Mouse (Mus musculus) embryo, embryonic 10.5 days (tissue): Measurements from ENCODE around the gene Gm15557.
"Not testable (repeated sequence)": the region's sequence is repeated elsewhere in the genome, so short reads cannot be mapped to it uniquely, and the experiment has no call there.

Experiments
- DNase-seq: peaks from one replicate; pipeline ENCODE4 v3.0.0-alpha.2; 2015; ENCODE audit warnings: low spot score

Gene Gm15557

DNA sequence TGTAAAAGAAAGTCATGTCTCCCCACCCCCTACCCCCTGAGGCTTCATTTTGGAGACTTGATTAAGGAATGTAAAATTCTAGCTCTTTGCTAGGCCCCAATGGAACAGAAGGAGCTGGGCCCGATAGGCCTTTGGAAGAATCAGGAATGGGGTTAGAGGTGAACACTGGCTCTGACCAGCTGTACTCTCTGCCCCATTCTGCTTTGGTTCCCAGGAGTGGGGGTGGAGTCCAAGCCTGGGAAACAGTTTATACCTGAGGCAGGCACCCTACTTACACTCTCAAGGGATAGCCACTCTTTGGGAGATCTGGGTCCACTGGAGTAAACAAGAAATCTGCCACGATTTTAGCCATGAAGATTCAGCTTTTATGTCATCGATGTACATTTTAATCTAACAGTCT lies at the start of gene Gm15557:
TSS of gene Gm15557 (plus strand) at position 48 of the 400 bp plus-strand sequence.
- no peak for DNase-seq

DNA sequence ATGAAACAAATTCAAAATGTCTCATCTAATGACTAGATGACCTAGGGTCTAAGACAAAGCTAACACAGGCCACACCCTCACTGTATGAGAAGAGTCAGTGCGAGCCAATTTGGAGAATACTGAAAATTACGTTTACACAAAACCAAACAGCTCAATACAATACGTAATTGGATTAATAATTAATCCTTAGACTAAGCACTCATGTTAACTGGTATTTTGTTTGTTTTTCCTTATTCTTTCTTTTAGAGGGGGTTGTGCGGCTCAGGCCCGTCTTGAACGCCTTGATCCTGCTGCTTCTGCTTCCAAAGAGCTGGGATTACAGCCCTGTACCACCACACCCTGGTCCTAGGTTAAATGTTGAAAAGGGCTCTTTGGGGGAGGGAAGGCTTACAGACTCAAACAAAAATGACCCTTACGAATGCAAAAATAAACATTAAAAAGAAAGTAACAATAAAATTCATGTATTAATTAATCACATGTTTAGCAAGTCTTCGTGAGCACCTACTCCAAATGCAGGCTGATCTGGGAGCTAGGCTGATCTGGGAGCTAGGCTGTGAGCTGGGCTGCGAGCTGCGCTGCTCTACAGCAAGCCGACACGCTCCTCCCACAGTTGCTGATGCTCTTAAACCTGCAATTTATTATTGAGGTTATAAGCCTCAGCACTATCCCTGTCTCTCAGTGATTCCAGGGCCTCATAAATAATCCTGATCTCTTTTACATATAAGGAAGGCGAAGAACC lies 46.1 kb upstream of the Gm15557 start:
- DNase-seq = no peak

DNA sequence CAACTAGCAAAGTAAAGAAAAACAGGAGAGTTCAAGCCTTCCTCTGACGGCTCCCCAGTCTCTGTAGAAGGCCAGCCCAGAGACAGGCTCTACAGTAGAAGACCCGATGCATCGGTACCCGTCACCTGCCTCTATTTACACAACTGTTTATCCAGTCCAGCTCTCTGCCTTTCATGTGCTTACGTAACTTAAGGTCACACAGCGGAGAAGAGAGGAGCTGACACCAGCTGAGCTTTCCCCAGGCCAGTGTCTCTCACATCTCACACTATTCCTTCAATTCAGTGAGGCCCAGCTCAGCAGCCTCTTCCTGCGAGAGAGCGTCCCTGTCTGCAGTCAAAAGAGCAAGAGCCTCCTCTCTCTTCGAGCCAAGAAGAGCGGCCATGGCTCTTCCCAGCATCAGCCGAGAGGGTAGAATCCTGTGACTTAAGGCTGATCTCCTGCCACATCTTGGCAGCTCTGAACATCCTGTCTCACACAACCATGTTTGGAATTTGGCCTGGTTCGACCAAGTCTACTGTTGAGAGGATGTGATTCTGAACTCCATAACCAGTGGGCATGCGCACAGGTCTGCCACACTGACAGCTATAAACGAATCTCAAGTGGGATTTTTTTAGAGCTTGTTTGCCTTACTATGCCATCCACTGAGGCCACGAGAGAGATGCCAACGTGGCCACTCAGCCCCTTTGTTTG lies 45.3 kb upstream of the Gm15557 start:
- no peak for DNase-seq

DNA sequence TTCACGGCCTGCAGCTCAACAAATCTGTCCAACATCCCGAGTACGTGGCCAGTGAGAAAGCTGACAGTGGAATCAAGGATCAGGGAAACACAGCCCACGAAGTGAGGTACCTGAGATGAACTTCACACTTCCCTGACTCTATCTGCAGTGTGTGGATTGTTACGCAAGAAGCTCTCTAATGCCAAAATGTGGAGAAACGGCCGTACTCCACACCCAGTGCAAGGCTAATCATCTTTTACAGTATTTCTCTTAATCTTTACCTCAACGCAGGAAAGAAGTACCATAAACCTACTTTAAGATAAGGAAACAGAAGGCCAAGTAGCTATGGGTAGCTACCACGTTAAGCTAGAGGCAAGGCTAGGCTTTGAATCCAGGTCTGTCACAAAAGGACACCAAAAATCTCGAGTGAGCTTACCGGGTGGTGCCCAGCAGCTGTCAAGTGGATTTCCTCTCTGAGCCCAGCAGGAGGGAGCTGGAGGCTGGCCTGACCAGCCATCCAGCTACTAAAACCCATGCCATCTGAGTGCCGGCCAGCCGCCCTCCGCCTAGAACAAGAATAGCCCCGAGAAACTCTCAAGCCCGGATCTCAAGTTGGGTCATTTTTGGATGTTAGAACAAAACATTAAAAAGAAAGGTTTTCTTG lies 37.4 kb upstream of the Gm15557 start:
- no peak for DNase-seq

DNA sequence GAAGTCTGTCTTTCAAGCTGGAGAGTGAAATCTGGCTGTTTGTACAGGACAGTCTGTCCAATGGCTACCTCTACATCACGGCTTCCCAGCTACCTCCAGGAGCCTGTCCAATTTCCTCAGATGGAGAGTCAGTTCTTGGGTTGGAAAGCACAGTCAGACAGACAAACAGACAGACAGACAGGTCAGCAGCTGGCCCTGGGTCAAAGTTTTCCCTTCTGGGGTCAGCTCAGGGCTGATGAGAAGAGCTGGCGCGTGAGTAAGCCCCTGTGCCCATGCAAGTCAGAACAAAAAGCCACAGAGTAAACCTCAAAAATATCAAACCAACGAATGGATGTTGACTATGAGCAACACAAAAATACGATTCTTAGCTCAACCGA lies 36.9 kb upstream of the Gm15557 start:
- no peak for DNase-seq

DNA sequence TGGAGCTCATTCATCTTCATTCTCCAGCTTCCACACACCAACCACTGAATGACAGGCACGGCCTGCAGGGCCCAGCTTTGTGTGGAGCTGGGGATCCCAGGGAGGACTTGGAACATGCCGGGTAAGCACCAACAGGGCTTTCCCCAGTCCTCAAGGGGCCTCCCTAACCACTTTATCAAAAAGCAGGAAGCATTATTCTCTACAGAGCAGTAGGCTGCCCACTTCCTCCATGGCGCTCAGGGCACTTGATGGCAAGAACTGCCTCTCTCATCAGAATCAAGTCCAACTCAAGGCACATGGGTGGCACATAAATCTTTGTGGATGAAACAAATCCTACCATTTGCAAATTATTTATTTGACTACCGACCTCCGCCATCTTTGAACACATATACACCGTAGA lies 25.8 kb upstream of the Gm15557 start:
- DNase-seq = no peak

DNA sequence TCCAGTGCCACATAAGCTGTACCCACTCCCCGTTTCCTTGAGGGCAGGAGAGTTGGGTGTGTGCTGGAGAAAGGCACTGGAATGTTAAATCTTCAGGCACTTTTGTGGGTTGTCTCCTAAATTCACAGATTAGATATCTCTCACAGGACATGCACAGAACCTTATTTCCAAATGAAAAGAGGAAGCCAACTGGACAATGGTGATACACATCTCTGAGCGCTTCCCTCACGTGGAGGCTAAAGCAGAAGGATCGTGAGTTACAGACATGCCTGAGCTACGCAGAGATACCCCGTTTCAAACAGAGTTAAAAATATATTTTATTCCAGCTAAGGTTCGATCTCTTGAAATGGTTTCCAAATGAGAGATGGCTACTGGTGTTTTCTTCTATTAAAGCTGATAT lies 17.4 kb upstream of the Gm15557 start:
- DNase-seq = no peak

DNA sequence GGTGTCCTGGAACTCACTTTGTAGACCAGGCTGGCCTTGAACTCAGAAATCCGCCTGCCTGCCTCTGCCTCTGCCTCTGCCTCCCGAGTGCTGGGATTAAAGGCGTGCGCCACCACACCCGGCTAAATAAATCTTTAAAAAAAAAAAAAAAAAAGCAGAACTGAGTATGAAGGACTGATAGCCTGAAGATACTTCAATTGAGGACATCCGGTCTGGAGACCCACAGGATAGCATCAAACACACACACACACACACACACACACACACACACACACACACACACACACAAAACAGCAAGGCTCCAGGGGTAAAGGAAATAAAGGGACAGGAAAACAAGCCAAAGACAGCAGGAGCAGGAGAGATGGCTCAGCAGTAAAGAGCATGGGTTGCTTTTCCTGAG lies 15.3 kb upstream of the Gm15557 start:
- DNase-seq = not testable (repeated sequence)

DNA sequence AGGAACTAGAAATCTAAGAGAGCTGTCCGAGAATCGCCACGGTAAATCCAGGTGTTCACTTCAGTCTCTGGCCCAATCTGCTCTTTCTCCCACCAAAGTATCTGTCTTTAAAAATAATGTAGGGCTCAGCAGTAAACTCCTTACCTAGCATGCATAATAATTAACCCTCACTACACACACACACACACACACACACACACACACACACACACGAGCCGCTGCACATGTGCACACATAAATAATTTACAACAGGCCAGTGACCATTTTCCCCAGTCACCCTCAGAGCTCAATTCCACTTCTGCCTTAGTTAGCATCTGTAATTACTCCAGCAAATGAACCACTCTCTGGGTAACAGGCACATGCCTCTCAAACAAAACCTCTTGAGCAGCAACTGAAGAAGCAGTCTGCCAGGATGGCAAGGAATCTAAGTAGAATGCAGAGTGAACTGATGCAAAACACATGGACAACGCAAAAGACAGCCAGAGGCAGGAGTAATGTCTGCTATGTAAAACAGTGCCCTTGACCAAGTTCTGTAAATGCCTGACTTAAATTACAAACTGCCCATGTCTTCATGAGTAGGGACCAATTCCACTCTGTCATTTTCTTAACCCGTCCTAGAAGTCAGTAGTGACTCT lies 11.7 kb upstream of the Gm15557 start:
- no peak for DNase-seq

DNA sequence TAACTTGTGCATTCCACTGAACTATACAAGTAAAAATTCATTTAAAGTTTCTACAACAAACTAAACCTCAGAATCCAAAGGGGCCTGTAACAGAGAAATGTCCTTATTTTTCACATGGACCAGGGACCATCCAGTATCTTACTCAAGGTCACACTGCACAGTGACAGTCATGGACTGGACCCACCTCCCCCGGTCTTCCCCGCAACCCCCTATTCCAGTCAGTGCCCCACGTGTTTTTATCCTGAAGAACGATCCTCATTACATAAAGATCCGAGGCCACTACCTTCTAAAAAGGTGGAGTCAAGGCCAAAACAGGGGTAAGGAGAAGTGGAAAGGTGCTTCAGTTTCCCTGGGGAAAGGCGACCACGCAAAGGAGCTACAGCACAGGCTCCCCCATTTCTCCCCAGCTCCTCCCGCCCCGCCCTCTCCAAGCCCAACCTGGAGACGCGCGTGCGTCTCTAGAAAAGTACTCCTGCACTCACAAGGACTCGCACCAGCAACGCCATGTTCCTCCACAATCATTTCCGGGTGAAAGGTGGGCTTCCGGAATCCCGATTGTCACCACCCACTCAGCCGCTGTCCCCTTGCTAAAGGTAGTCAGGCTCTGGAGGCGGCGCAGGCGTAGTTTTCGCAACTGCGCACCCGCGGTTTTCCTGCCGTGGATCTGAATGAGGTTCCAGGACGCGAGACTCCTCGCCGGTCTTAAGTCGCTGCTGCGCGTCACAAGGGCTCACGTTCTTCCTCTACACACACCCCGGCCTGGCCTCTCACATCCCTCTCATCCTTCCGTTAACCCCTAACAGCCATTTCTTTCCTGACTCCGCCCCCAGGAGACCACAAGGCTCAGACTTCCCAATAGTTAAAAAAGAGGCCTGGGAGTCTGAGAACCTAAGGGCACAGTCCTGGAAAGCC lies 10.7 kb upstream of the Gm15557 start, which contains the start of gene Uqcc1:
TSS of gene Uqcc1 (minus strand) at position 780 of the 912 bp plus-strand sequence.
- DNase-seq = peak; percentile 97

DNA sequence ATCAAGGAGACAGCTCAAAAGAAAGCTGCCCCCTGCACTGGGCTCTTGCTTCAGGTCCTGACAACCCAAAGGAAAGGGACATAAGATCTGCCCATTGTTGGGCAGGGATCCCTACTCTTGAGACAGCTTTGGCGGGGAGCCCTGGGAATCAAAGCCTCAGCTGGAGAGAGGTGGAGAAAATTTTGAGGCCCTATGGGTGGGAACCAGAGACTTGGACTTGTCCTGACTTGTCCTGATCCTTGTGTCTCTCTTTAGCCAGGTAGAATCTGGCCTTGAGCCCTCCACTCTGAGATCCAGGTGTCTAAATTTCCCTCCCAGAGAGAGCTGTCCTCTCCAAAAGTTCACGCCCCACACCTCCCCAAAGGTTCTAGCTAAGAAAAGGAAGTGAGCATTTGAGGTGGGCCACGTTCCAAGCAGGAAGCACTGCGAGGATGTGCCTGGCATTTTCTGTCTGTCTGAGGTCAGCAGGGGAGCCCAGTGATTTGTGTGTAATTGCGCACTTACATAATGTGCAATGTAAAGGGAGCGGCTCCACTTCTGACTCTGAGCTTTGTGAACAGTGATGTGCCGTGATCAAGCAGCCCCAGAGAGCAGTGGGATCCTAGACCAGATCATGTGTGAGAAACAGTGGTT lies 515 bp upstream of the Gm15557 start:
- no peak for DNase-seq

DNA sequence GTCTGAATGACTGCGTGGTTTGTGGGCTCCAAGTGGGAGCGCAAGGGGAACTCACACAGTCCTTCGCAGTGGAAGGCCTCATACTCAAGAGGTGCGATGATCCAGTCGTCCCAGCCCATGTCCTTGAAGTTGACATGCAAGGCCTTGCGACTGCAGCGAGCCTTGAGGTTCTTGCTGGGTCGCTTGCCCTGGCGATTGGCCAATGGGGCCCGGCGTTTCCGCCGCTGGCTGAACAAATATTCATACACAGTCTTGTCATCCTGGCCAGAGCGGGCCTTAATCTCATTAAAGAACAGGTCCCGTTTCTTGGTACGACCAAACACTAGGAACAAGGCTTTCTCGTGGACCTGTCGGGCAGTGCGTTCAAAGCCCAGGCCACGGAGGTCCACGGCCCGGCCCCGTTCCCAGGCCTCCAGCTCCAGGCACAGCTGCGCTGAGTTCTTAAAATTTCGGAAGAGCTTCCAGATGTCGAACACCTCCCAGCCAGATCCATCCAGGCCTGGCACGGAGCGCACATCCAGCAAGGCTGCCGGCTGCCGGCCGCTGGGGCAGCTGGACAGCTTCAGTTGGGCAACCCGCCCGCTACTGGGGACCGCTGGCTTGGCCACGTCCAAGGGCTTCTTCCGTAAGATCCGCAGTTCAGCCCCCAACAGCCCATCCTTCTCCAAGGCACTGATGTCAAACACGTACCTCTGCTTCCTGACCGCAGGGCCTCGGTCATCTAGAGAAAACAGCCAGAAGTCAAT lies 1.3 kb downstream of the Gm15557 start:
- DNase-seq = no peak

DNA sequence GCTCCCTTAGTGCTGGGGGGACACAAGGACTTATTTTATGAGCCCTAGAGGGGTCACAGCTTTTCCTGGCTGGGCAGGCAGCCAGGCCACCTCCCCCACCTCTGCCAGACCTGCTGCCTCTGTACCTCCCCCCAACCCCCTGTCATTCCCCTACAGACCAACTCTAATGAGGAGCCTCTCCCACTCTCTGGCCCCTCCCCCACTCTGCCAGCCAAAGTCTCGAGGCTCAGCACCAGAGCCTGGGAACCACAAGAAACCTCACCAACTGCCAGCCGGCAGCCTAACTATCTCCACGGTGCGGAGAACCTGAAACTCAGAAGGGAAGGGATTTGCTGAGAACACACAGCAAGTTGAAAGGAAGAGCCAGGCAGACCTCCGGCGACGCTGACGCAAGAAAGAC lies 2.9 kb downstream of the Gm15557 start:
- peak; percentile 65 for DNase-seq

DNA sequence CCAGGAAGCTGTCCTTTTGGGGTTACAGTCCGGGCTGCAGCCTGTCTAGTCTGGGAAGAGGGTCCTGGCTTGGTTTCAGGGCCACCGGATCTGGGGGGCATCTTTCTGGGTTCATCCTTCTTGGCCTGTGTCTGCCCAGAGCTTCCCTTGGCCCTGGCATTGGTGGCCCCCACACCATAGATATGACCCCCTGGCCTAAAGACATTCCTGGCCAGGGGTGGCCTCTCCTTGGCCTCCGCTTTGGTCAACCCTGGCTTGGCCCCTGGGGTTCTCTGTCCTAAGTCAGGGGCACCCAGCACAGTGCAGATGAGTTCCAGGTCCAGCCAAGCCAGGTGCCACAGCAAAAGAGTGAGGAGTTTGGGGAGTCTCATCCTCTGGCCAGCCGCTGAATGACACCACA lies 4.2 kb downstream of the Gm15557 start:
- no peak for DNase-seq

DNA sequence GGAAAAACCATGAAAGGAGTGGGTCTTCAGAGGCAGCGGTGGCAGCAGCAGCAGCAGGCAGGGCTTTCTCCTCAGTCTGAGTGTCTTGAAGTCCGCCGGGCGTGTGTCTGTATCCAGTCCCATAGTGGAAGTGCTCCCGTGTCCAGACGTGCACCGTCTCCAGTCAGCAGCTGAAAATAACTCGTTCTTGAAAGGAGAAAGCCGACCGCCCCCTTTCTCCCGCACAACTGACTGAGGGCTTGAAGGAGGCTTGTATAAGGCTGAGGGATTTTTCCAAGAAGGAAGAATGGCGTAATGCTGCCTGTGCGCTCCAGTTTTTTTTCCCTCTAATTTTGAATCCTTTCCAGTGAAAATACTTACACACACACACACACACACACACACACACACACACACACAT lies 4.6 kb downstream of the Gm15557 start, which contains the start of gene Gdf5:
TSS of gene Gdf5 (minus strand) at position 244 of the 400 bp plus-strand sequence.
- DNase-seq = peak; percentile 27

DNA sequence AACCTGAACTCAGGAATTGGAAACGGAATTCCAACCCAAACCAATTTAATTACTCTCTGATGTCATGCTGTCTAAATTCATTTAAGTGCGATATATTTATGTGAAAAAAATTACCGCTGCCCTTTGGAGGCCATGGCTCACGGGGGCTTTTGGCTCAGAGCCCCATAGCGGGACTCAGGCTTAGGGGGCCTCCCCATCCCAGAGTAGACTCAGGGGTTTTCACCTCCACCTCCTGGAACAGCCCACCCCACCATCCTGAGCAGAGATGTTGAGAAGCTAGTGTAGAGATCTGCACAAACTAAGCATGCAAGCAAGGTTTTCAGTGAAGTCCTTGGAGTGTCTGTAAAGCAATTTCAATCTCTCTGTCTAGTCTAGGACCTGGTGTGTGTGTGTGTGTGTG lies 5.1 kb downstream of the Gm15557 start:
- no peak for DNase-seq

DNA sequence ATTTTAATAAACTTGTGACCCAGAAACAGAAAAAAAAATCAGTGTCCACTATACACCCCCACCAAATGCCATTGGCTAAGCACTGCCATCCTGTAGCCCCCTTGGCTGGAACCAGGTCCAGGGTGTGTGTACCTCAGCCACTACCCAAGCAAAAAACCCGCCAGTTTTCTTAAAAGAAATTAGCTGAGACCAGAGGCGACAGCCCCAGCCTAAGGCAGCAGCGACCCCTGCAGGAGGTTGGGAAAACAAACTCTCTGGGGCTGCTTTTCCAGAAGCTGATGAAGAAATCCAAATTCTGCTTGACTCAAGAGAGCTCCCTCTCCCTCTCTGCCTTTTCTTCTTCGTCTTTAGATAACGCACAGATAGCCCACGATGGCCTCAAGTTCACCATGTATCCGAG lies 5.5 kb downstream of the Gm15557 start:
- peak; percentile 89 for DNase-seq

DNA sequence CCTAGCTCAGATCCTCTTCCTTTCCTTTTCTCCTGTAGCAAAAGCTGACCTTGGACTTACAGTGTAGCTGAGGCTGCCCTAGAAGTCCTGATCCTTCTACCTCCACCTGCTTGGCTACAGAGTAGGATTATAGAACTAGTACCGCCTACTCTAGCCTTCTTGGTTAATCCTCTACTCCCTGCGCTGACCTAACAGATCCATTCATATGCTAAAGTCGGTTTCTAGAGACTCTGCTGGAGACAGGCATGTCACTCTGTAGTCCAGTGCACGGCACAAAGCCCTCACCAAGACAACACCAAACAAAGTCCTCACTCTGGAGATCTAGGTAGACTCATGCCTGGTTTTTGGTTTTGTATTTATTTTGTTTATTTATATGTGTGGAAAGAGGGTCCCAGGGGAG lies 6.0 kb downstream of the Gm15557 start:
- DNase-seq = peak; percentile 21

DNA sequence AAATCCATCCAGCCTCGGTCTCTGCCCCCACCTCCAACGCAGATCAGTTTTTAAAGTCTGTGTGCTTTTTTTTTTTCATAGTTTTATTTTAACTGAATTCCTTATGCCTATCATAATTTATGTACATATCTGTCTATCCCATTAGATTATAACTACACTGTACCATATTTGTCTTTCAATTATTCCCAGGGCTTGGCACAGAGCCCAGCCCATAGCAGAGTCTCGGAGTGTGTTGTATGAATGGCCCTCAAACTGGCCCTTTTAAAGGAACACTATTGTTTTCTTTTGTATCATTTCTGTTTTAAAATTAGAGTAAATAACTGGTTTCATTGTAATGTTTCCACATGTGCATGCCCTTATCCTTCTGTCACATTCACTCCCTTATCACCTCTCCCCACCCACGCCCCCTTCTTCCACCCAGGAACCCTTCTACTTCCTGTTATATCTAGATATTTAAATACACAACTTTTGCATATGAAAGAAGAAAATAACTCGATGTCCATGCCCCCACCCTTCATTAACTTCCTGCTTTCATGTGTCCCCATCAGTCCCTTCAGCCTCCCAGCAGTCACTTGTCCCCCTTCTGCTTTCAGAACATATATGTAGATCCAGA lies 7.0 kb downstream of the Gm15557 start:
- DNase-seq = no peak

DNA sequence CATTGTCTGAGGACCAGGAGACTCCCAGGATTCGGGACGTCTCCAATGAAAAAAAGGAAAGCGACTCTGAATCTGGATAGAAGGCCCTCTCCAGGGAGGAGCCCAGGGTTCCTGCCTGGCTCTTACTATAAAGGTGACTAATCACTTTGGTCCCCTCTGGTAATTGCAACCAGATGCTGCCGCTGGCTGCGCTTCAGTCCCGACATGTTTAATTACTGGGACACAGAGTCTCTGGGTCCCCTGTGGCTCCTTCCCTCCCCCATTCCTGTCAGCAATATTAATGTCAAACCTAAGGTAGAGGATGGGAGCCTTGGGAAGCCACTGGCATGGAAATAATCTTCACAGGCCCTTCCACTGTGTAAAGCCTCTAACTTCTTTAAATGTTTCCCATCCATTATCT lies 8.8 kb downstream of the Gm15557 start:
- peak; percentile 75 for DNase-seq
